Mouse (Mus musculus): ENCODE measurements around the gene Sesn2.

DNA sequence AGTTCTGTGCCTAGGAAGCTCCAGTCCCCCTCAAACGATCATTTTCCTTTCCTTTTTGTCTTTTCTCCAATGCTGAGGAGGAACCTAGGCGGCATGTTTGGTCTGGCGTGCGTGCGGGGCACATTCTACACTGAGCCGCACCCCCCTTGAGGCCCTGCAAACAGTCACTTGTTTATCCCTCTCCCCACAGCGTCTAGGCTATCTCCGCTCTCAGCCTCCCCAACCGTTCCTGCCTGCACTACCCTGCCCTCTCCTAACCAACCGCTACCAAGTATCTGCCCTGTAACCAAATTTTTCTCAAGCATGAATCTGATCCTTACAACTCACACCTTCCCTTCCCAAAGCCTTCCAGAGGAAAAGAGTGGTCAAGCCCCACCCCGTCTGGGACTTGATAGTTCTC, 7.0 kb downstream of the Sesn2 start:
- TF ChIP-seq CTCF (IDR thresholded peaks at IDR 0.05; ENCODE audit: control insufficient read depth, insufficient read depth, insufficient replicate concordance, low read depth, low read length) (no peak), POLR2A (IDR thresholded peaks at IDR 0.05; ENCODE audit: control insufficient read depth, low read depth, low read length) (no peak)

All from testis, adult 2 months (tissue).